Mouse (Mus musculus) gastrocnemius, postnatal 4 days (tissue): Measurements from ENCODE around the gene Usp7. TPM values are rescaled to one million over a fixed set of nuclear protein-coding genes. Genes with fewer than 3 reads are reported as not detected.
"Not testable (repeated sequence)": the region's sequence is repeated elsewhere in the genome, so short reads cannot be mapped to it uniquely, and the experiment has no call there.

ENCODE experiments used
- DNase-seq, 2 experiments: peaks; one replicate each; pipeline ENCODE4 v3.0.0; 2021 to 2022; ENCODE audit warnings: low spot score in 2 of 2, mixed read lengths in 2 of 2
- total RNA-seq, 2 experiments: library from RNA; stranded (reverse); gene quantifications; 2 replicates each; pipeline ENCODE4 v1.2.3; 2021

Gene Usp7
- total RNA-seq, 2 experiments from 2014 or later, result 76.9 to 89.0 TPM

DNA sequence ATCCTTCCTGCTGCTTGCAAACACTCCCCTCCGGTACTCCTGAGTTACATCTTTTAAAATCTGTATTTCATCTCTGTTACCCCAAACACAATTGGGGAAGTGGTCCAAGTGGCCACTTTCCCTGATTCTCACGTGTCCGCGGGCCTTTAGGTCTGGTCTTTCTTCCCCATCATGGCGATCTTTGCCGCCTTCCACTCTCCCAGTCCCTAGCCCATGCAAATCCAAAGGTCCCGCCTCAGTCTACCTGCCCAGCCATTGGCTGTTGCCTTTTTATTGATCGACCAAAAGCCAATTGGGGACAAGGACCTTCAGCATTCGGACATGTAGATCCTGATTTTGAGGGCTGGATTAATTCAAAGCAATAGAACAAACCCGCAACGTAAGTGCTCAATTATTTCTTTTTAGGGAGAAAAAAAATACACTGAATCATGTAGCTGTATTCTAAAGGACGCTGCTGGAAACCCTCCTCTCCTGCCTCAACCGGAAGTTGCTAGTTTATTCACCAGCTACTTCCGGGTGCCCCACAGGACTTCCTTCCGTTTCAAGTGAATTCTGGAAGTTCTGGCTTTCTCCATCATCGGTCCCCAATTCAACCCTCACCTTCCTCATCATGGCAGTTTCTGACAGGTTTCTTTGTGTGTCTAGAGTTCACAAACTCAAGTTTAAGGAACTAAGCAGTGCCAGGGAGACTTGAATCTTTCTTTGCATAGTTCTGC is 8.8 kb downstream of the Usp7 start:
- DNase-seq, result no peak

DNA sequence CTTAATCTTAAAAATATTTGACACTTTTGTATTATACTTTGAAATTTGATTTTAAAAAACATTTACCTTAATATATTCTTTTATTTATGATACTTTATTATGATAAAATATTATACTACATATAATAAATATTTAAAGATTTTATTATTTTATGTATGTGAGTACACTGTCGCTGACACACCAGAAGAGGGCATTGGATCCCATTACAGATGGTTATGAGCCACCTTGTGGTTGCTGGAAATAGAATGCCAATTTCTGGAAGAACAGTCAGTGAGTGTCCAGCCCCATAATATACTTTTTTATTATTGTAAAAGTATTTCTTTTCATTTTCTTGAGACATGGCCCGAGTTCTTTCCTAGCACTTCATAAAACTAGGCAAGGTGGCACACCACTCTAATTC is 10.4 kb downstream of the Usp7 start:
- DNase-seq, result no peak

DNA sequence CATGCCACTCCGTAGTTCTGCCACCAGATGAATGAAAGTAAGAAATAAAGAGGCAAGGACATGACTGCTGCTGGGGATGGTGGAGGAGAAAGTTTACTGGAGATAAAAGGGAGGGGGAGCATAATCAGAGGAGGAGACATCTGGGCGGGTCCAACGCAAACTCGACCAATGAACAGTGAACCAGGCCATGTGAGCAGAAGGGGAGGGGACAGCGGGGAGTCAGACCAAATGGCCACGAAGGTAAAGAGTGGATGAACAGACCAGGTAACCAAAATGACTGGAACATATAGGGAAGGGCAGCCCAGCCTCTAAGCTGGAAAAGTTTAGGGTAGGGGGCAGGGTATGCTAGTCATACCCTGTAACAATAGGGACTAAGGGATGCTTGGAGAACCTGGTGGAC is 10.9 kb downstream of the Usp7 start:
- DNase-seq, result no peak

DNA sequence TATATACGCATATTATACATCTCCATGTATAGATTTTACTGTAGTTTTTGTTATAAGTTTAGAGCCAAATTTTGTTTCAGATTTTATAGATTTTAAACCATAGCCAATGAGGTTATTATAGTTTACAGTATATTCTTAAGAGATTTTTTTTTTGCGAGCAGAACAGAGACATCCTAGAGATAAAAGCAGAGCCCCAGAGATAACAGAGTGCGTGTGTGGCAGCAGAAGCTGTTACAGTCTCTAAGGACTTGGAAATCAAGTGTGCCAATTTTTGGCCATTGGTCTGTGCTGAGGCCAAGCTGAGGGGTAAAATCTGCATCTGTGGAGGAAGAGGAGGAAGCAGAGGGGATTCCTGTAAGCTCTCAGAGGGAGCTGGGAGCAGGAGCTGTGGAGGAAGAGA is 11.9 kb downstream of the Usp7 start:
- no peak for DNase-seq

DNA sequence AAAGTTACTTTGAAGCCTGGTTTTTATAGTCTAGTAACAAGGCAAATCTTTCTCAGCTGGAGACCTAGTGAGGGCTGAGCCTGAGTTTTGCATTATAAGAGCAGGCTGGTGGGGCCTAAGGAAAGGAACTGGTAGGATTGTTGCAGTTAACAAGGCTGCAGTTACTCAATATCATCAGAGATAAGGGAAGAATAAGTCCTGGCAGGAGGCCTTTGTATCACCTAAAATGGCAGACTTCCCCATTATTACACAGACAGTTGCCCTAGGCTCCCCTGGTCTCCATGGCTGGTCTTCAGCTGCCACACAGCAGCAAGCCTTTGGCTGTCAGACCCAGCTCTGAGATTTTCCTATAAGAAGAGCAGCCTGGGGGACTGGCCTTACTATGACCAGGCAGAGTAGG is 13.4 kb downstream of the Usp7 start:
- DNase-seq, result no peak

DNA sequence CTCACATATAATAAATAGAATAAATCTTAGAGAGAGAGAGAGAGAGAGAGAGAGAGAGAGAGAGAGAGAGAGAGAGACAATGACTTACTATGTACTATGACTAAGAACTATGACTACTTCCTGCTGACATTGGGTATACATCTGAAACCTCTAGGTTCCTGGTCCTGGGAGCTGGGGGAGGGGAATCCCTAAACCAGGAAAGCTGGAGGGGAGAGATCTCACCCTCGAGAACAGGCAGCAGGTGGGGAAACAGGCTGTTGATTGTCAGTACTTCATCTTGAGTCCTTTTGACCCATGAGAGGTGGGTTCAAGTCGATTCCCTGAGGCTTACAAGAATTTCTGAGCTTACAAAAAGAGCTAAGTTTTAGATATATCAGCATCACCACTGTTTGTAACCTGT is 14.9 kb downstream of the Usp7 start:
- no peak for DNase-seq

DNA sequence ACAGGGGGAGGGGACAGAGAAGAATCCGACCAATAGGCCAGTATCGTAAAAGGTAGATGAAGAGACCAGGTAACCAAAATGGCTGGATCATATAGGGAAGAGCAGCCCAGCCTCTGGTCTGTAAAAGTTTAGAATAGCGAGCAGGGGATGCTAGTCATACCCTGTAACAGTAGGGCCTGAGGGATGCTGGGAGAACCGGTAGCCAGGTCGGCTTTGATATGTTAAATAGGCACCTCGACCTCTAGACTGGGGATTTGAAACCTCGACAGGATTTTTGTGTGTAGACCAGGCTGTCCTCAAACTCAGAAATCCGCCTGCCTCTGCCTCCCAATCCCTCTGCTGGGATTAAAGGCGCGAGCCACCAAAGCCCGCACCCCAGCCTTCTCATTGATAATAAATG is 15.5 kb downstream of the Usp7 start:
- no peak for DNase-seq

DNA sequence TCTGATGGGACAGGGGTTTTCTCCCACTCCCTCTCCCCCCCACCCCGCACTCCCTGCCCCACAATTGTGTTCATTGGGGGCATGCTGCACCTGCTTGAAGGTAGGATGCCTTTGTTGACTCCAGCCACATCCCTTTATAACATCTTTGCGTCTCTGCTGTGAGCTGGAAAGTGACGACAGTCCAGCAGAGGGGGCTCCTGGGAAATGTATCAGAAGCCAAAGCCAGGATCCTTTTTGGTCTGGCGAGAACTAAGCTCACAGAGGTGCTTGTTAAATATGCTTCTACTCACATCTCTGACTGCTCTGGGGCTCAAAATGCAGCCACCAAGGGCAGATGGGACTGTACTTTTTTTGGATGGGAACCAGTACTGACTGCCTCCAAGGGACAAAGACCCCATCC is 21.0 kb downstream of the Usp7 start:
- DNase-seq, result no peak

DNA sequence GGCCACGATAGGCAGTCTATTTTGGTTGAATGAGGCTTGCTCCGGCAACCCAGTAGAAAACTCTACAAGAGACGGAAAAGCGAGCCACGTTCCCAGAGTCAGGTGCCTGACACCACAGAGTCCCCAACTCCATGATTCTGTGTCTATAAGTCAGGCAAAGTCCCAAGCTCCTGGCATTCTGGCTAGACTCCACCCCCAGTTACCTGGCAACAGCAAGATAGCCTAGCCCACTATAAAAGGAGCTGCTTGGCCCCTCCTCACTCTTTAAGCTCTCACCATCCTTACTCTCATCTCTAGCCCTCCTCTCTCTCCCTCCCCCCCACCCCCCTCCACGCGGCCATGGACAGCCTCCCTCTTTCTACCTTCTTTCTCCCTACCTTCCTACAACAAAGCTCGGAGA is 21.8 kb downstream of the Usp7 start:
- DNase-seq, result not testable (repeated sequence)

DNA sequence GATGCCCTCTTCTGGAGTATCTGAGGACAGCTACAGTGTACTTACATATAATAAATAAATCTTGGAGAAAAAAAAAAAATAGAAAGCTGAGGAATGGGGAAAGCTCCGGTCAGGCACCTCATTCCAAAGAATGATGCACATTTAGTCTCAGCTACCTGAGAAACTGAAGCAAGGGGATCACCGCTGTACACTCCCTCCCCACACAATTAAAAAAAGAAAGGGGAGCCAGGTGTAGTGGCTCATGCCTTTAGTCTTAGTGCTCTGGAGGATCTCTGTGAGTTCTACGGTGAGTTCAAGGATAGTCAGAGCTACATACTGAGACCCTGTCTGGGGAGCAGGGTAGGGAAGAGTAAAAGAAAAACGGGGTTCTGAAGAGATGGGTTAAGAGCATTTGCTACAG is 22.6 kb downstream of the Usp7 start:
- no peak for DNase-seq

DNA sequence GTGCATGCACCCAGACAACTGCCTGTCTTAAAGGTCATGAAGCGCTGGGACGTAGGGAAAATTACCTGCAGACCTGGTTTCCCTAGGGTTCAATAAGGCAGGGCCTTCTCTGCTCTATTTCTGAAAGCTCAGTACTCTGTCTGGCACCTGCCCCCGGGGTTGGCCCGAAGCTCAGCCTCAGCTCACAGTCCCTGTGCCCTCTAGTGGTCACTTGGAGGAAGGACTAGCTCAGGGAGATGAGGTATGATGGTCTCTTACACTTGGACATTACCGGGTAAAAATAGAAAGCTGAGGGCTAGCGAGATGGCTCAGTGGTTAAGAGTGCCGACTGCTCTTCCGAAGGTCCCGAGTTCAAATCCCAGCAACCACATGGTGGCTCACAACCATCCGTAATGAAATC is 23.0 kb downstream of the Usp7 start:
- peak; percentile 56 to 71 for DNase-seq

DNA sequence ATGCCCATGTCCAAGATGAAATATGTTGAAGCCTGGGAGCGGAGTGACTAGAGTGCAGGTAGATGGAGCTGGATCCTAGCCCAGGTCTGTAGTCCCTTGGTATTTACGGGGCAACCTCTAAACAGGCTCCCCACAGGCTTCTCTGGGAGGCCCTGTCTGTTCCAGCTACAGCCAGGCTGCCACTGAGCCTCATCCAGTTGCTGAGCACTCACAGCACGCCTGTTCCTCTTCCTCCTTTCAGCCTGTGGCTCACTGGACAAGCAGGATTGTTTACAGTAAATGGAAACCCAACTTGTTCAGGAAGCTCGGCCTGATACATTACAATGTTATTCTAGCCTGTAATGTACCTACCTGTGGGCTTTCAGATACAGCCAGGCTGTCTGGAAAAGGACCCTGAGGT is 23.5 kb downstream of the Usp7 start:
- no peak for DNase-seq

DNA sequence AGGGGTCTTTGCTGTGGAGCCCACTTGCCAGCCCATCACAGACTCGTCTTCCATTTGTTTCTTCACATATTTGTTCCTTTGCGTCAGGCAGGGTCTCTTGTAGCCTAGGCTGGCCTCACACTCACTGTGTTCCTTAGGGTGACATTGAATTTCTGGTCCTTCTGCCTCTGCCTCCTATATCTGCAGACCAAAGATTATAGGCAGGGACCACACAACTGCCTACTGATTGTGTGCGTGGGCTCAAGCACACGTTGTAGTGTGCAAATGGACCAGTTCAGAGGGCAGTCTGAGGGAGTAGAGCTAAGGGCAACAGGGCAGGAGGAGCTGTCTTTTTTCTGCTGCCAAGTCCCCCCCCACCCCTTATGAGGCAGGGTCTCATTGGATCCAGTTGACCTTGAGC is 24.0 kb downstream of the Usp7 start:
- DNase-seq, result no peak

DNA sequence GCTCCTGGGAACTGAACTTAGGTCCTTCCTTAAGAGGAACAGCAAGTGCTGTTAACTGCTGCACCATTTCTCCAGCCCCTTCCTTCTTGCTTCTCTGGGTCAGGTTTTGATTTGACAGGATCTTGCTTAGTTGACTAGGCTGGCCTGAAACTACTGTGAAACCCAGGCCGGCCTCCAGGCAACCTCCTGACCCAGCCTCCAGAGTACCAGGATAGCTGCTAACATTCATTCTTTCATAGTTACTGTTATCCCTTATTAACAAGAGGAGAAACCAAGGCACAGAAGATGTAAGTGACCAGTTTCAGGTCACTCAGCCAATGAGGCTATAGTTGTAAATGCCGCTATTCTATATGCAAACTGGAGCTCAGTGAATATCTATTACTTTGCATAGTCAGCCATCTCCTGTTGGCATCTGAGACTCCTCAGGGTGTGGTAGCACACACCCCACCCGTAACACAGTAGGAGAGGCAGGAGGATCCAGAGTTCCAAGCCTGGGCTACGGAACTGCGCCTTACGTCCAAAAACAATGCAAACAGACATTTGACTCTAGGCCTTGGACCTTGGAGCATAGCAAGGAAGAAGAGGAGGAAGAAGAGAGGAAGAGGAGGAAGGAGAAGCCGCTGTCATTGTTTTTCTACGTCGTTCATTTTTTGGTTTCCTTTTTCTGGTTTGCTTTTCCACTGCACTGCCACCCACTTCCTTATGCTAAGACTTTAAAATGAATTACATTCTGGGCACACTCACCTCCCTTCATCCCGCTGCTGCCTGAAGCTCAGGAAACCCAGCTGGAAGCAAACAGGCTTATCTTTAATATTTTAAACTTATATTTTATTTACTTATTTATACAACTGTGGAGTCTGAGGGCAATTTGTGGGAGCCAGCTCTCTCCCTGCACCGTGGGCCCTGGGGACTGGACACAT is 24.7 kb downstream of the Usp7 start:
- no peak for DNase-seq

DNA sequence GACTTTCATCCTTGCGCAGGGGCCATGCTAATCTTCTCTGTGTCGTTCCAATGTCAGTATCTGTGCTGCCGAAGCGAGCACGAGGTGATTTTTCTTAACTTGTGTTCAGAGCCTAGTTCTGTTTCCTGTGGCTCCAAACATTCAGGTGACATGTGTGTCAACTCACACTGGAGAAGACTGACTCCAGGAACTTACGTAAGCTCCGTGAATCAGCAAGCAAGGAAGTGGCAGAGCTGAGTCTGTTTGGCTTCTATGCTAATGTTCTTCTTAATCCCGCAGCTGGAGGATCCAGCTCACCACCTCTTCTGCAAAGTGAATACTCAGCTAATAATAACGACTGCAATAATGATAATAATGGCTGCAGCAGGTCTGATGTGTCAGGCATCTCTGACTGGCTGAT is 25.9 kb downstream of the Usp7 start:
- no peak for DNase-seq

DNA sequence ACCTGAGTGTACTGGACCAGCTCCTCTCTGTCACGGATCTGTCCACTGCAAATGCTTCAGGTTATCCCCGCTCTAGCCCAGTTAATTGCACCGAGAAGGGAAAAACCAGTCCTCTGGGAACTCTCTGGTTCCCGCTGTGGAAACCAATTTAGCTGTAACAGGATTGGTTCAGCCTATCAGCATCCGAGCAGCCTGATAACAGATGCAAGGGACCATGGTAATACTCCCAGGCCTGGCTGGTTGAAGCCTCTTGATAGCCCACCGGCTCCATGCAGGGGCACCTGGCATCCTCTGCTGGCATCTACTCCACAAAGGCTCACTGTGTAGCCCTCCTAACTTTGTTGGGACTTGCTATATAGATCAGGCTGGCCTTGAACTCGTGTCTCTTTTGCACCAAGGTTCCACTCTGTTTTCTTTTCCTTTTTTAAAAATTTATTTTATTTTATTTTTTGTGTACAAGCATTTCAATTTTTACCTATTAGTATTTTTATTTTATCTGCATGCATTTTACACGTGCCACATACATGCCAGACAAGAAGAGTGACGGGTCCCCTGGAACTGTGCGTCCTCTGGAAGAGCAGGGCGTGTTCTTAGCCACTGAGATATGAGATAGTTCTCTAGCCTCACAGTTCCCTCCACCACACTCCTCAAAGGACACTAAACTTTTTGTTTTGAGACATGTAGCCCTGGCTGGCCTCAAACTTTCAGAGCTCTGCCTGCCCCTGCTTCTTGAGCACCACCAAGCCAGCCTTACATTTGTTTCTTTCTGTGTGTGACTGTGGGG is 27.8 kb downstream of the Usp7 start:
- no peak for DNase-seq

DNA sequence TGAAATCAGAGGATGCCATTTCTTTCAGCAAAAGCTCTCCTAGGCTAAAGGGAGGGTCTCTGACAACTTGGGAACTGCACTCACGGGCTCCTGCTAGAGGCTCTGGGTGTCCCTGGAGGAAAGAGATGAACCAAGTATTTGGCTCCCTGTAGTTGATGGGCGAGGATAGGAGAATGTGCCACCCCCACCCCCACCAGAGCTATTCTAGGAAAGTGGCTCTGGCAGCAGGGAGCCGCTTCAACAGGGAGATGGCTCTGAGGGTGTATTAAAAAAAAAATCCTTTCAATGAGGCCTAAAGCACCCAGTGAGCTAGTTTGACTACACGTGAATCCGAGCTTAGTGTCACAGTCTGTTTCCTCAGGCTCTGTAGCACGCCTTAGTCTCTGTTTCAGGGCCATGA is 29.1 kb downstream of the Usp7 start:
- no peak for DNase-seq

DNA sequence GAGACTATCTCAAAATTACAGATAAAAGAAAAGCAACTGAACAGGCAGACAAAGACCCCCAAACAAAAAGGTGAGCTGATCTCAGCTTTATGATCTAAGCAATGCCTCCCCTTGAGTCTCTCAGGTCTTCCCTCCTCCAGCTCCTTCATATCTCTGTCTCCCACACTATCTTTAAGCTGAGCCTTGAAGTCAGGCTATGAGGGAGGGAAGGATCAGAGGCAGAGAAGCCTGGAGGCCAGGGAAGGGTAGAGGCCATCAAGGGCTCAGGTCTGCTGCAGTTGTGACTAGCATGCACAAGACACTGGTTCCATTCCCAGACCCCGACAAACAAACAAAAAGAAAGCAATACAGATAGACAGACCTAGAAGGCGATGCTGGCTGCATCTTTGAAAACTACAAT is 30.2 kb downstream of the Usp7 start:
- no peak for DNase-seq

DNA sequence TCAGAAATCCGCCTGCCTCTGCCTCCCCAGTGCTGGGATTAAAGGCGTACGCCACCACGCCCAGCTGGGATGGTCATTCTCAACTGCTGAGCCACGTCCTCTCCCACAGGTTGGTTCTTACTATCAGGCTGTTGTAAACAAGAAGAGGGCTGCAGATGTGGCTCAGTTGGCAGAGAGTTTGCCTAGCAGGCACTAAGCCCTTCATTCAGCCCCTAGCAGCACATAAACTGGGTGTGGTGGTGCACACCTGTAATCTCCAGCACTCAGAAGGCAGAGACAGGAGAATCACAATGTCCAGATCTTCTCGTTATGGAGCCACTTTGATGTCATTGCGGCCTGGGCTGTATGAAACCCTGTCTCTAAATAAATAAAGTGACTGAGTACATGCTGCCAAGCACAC is 31.1 kb downstream of the Usp7 start:
- no peak for DNase-seq

DNA sequence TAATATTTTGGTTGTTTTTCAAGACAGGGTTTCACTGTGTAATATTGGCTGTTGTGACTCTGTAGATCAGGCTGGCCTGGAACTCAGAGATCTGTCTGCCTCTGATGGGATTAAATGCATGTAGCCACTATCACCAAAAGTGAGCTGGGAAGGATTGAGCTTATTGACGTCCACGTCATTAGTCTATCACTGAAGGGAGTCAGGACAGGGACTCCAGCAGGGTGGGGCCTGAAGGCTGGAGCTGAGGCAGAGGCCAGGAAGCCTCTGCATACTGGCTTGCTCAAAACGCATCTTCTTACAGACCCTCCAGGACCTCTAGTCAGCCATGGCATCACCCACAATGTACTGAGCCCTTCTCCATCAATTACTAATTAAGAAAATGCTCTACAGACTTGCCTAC is 33.1 kb downstream of the Usp7 start:
- DNase-seq, result no peak

DNA sequence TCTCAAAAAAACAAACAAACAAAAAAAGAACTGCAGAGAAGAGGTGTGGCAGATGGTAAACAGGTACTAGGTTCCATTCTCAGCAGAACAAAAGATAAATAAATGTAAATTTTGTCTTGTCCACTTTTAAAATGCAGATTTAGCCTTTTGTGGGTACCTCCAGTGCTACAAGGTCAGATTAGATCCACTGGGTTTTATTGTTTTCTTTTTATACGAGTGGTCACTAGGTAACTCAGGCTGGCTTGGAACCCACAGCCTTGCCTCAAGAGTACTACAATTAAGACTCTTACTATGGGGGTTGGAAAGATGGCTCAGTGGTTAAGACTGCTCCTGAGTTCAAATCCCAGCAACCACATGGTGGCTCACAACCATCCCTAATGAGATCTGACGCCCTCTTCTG is 33.9 kb downstream of the Usp7 start:
- no peak for DNase-seq

DNA sequence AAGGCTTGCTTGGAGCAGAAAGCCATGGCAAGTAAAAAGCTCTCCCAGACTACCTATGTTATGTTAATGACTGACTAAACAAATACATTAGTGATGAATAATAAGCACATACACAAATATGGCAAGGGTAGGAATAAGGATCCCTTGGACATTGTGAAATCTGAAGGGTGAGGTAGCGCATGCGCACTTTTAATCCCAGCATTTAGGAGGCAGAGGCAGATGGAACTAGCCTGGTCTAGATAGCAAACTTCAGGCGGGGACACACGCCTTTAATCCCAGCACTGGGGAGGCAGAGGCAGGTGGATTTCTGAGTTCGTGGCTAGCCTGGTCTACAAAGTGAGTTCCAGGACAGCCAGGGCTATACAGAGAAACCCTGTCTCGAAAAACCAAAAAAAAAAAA is 34.5 kb downstream of the Usp7 start:
- DNase-seq, result not testable (repeated sequence)
